Mouse (Mus musculus) megakaryocyte, embryonic 14.5 days (primary cell): Measurements from ENCODE around the gene Grasp. TPM values are rescaled to one million over a fixed set of nuclear protein-coding genes. Genes with fewer than 3 reads are reported as not detected.

ENCODE experiments used
- H3K27me3 ChIP-seq: replicated peaks from 2 replicates; pipeline ENCODE3; 2012; ENCODE audit warnings: inconsistent platforms
- H3K36me3 ChIP-seq: replicated peaks from 2 replicates; pipeline ENCODE3; 2012; ENCODE audit warnings: low read length, inconsistent platforms, mixed read lengths
- H3K4me1 ChIP-seq: 2 replicates; pipeline ENCODE4 v1.6.1; 2012; ENCODE audit warnings: inconsistent platforms
- H3K4me3 ChIP-seq: replicated peaks from 2 replicates; pipeline ENCODE3; 2012; ENCODE audit warnings: moderate library complexity, mild to moderate bottlenecking, inconsistent platforms
- H3K9me3 ChIP-seq: 2 replicates; pipeline ENCODE4 v1.6.1; 2012; ENCODE audit warnings: inconsistent platforms
- FLI1 ChIP-seq: IDR thresholded peaks from 2 replicates; pipeline ENCODE4 v1.6.1; 2012; ENCODE audit warnings: low read length, inconsistent platforms, mixed read lengths
- GATA1 ChIP-seq: IDR thresholded peaks from 3 replicates; pipeline ENCODE4 v1.6.1; 2012; ENCODE audit warnings: mixed read lengths, low read length, inconsistent platforms, borderline replicate concordance
- polyA plus RNA-seq: library from polyadenylated mRNA; stranded (reverse); fragments of >175 nt; gene quantifications from 2 replicates; pipeline ENCODE4 v1.2.3, GENCODE M21; 2012; ENCODE audit warnings: low replicate concordance; ENCODE audit not compliant: insufficient read depth

Gene Grasp
- polyA plus RNA-seq, 1 experiment: 0.47 TPM

DNA sequence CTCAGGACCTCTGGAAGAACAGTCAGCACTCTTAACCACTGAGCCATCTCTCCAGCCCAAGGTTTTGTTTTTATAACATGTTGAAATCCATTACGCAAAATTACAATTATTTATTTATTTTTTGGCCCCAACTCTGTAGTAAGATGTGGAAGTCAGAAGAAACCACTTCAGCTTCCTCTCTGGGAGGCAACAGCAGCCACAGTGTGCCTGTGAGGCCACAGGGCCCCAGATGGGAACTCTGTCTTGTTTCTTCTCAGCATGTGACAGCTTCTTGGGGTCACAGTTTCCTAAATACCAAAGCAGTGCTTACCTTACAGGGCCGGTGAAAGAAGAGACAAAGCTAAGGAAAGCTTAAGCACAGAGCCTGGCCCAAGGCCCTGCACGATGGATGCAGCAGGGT is 20.0 kb downstream of the Grasp start:
- H3K4me3 ChIP-seq: no peak overlapping the region
- no peaks in the 10 kb centered on the region for H3K9me3 ChIP-seq
- no peaks in the 10 kb centered on the region for H3K36me3 ChIP-seq
- peaks cover 87% of the 10 kb centered on the region for H3K4me1 ChIP-seq
- peaks cover 3% of the 10 kb centered on the region for H3K27me3 ChIP-seq
- TF ChIP-seq FLI1 (no peak), GATA1 (no peak)

DNA sequence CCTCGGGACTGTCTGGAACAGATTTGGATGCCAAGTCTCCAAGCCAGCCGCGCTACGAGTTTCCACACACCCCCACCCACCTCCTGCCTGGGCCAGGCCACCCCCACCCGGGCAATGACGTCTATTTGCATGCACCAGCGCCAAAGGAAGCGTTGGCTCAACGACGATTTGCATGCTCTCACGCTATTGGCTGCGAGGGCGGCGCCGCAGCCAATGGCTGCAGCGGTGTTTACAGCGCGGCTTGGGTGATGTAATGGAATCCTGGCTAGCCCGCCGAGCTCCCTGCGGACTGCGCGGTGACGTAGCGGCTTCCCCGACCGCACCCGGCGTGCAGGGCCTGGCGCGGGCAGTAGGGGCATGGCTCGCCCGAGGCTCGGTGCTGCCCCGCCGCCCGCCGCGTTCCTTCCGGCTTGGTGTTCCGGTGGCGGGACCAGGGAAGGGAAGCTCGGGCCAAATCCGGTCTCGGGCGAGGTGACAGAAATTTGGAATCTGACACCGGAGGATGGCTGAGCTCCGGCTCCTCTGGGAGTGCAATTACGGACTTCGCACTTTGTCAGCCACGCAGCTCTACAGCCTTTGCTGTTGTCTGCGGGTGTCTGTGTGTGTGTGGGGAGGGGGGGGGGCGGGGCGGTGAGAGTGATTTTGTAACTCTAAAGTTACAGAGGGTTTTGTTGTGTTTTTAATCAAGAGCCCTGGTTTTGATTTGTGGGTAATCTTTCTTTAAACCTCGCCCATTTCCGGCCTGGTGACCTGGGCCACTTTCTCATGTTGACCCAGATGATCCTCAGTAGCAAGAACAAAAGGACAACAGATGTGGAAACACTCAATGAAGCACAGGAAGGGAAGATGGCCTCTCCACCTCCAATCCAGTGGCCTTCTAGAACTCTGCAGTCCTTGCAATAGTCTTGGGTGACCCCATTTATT is 22.5 kb downstream of the Grasp start:
- H3K9me3 ChIP-seq: peaks cover 7% of the 10 kb centered on the region
- H3K4me1 ChIP-seq: peaks cover 91% of the 10 kb centered on the region
- no peak for TF ChIP-seq FLI1
- TF ChIP-seq GATA1: no peak
- no peaks in the 10 kb centered on the region for H3K36me3 ChIP-seq
- peaks cover 3% of the 10 kb centered on the region for H3K27me3 ChIP-seq
- peak overlapping the region; percentile 91 for H3K4me3 ChIP-seq

DNA sequence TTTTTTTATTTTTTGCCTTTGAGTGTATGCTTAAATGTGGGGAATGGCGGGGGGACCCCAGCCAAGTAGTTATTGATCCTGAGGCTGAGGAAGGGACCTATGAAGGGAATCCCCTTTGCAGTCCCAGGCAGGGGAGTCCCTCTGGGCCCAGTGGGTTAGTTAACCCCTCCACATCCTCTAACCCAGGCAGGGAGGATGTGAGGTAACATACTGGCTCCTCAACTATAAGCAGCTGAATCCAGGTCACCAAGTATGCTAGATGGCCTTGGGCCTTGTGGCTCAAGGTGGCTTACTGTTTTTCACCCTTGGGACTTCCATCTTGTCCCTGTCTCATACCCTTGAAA is 23.1 kb downstream of the Grasp start:
- no peaks in the 10 kb centered on the region for H3K36me3 ChIP-seq
- TF ChIP-seq GATA1 (no peak), FLI1 (no peak)
- peaks cover 86% of the 10 kb centered on the region for H3K4me1 ChIP-seq

DNA sequence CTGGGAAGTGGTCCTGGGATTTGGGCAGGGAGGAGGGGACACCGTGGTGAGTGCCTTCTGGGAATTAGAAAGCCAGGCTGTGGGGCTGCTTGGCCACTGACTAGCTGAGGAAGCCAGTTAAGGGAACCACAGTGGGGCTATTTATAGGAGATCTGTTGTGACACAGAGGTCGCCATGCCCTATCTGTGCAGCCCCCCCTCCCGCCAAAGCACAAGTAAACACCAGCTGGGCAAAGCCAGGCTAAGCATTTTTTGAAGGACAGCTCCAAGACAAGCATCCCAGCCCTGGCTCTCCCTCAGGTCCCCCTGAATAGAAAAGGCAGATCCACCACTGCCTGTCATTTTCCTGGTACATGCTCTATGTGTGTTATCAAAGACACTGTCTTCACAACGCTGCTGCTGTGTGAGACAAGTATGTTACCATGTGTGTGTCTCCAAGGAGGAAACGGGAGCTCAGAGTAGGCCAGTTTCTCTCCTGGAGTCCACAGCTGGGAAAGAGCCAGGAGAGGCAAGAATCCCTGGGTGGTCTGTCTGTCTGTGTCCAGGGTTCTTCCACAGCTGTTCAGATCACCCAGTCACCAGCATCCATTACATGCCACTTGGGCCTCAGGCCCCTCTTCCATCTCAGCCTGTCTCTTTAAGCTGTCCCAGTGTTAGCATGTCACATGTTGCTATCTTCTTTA is 24.2 kb downstream of the Grasp start:
- peaks cover 83% of the 10 kb centered on the region for H3K4me1 ChIP-seq
- no peak for TF ChIP-seq GATA1
- peaks cover 14% of the 10 kb centered on the region for H3K9me3 ChIP-seq
- no peaks in the 10 kb centered on the region for H3K36me3 ChIP-seq
- peak overlapping the region; percentile 77 for H3K4me3 ChIP-seq
- H3K27me3 ChIP-seq: peaks cover 15% of the 10 kb centered on the region

More for the DNA sequence above, 23.1 kb downstream of the Grasp start:
- Histone ChIP-seq H3K4me3 (peak overlapping the region; percentile 78), H3K9me3 (peaks cover 7% of the 10 kb centered on the region), H3K27me3 (peaks cover 8% of the 10 kb centered on the region)

DNA sequence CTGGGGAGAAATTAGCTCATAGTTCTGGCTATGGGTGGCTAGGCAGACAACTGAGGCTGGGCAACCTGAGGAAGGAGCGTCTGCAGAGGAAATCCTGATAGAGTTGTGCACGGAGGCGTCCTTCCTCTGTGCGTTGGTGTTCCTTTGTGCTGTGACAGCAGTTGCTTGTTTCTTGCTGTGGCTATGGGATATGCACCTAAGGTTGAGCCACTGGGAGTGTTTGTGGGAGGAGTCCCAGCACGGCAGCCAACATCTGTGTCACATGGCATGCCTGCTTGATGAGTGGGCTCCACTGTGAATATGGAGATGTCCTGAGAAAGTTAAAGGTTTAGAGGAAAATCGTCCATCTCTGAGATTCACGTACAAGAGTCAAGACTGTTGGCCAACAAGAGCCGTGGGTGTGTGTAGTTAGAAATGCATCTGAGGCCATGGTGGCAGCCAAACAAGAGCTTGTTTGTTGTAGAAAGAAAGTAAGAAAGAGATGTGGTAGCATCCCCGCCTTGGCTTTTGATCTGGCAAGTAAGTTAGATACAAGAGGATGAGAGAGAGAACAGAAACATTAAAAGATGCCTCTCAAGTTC is 26.3 kb downstream of the Grasp start:
- Histone ChIP-seq H3K4me1 (peaks cover 84% of the 10 kb centered on the region), H3K36me3 (no peaks in the 10 kb centered on the region), H3K9me3 (peaks cover 17% of the 10 kb centered on the region), H3K27me3 (peaks cover 29% of the 10 kb centered on the region), H3K4me3 (no peak overlapping the region)
- no peak for TF ChIP-seq GATA1
- TF ChIP-seq FLI1: no peak

DNA sequence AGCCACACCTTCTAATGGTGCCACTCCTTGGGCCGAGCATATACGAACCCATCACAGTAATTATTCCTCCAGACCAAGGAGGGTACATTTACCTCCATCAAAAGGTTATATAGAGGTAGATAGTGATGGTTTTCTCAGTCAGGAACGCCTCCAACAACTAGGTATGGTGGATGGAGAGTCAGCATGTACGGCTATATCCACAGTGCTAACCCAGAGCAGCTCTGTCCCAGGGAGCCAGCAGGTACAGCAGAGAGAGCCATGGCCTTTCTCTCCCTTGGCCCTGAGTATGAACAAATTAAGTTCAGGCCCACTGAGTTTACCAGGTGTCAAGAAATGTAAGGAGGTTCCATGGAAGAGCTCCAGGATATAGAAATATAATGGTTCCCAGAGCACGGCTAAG is 27.9 kb downstream of the Grasp start:
- peaks cover 85% of the 10 kb centered on the region for H3K4me1 ChIP-seq
- peaks cover 17% of the 10 kb centered on the region for H3K9me3 ChIP-seq
- TF ChIP-seq GATA1 (no peak), FLI1 (no peak)
- no peak overlapping the region for H3K4me3 ChIP-seq
- no peaks in the 10 kb centered on the region for H3K36me3 ChIP-seq
- peaks cover 38% of the 10 kb centered on the region for H3K27me3 ChIP-seq

DNA sequence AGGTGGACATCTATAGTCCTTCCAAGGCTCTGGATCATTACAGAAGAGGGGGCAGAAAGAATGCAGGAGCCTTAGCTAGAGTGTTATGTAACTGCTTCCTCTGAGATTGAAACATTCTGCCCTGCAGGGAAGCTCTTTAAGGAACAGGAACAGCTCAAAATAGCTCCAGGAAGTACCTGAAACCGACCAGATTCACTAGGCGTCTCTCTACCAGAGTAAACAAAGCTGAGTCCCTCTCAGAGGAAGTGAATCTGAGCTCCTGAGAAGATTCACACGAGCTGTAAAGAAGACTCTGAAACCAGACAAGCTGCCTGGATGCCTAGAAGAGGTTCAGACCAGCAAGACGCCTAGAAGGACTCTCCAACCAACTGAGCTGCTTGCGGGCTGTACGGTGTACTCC is 28.6 kb downstream of the Grasp start:
- no peak overlapping the region for H3K4me3 ChIP-seq
- H3K4me1 ChIP-seq: peaks cover 85% of the 10 kb centered on the region
- H3K9me3 ChIP-seq: peaks cover 17% of the 10 kb centered on the region

DNA sequence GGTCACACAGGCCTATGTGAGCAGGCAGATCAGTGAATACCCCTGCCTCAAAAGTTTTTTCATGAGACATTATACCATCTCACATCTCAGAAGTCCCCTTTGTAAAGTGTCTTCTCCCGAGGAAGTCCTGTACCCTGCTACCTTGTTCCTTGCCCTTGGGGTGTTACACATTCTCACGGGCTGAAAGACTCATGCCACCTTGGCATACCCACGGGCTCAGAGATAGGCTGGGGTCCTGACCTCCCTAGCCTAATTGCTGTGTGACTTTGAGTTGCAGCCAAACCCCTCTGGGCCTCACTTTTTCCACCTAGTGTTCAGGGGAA is 29.5 kb downstream of the Grasp start:
- H3K27me3 ChIP-seq: peaks cover 43% of the 10 kb centered on the region
- H3K9me3 ChIP-seq: peaks cover 17% of the 10 kb centered on the region
- peak overlapping the region; percentile 91 for H3K4me3 ChIP-seq
- H3K36me3 ChIP-seq: peaks cover 2% of the 10 kb centered on the region
- H3K4me1 ChIP-seq: peaks cover 85% of the 10 kb centered on the region
- TF ChIP-seq FLI1 (no peak), GATA1 (no peak)

More for the DNA sequence above, 28.6 kb downstream of the Grasp start:
- H3K27me3 ChIP-seq: peaks cover 38% of the 10 kb centered on the region
- TF ChIP-seq GATA1: no peak
- no peak for TF ChIP-seq FLI1
- H3K36me3 ChIP-seq: no peaks in the 10 kb centered on the region

DNA sequence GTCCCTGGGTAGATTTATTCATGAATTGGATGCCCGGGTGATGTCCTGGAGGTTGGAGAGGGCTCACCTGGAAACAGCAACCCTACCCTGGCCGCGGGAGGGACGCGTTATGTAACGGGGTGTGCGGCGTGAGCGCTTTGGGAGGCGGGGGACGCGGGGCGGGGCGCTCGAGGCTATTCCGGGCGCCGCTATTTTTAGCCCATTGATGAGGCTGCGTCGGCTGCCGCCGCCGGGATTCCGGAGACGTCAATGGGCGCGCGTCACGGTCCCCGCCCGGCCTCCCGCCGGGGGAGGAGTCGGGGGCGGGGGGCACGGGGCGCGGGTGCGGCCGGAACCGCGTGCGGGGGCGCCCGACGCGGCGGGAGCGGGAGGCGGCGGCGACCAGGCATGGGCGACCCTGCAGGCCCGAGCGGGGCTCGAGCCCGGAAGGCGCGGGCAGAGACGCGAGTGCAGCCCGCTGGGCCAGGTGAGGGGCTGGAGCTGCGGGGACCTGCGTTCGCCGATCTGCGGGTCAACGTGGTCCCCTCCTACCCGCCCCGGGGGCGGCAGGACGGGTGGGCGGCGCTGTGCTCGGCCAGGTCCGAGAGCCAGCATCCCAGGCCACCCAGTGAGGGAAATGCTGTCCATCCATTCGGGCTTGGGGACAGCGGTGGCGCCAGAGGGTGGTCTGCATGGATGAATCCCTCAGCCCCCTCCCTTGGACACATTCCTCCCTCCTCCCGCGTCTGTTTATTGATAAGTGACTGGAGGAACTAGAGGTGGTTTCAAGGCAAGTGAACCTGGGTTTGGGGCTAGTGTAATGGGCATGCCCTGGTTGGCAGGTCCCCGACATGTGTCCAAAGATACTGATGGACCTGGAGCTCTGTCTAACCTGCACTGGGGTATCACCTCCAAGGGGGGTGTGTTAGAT is 30.2 kb downstream of the Grasp start, which contains the start of gene Nr4a1:
Gene Nr4a1, plus strand, starts transcription at position 384 of the 910 bp plus-strand sequence.
- Histone ChIP-seq H3K4me1 (peaks cover 85% of the 10 kb centered on the region), H3K27me3 (peaks cover 43% of the 10 kb centered on the region), H3K36me3 (peaks cover 2% of the 10 kb centered on the region), H3K4me3 (peak within 1 kb of the TSS; percentile 91), H3K9me3 (peaks cover 17% of the 10 kb centered on the region)
- no peak for TF ChIP-seq GATA1
- TF ChIP-seq FLI1: no peak
